Mouse (Mus musculus): ENCODE data around the gene Rpl37. TPM values are rescaled to one million over a fixed set of nuclear protein-coding genes. Genes with fewer than 3 reads are reported as not detected.

The Rpl37 gene
- 100 to 1,000 TPM; 526 to 531 TPM for total RNA-seq (2021)
- long read RNA-seq, experiment 1, transcript Rpl37-204 (4 exons, 556 nt): minor isoform, 10 of 451 reads
- long read RNA-seq, experiment 1, transcript Rpl37-205 (3 exons, 925 nt): minor isoform, 5 of 451 reads
- long read RNA-seq, experiment 1, transcript Rpl37-201 (4 exons, 835 nt): major isoform, 392 of 451 reads
- long read RNA-seq, experiment 1, partial matches to known transcripts: 38 of 451 reads
- long read RNA-seq, experiment 1, other reads (novel, unspliced or antisense): 3 of 451 reads
- long read RNA-seq, experiment 2, transcript Rpl37-201 (4 exons, 835 nt): major isoform, 236 of 312 reads
- long read RNA-seq, experiment 2, partial matches to known transcripts: 65 of 312 reads
- long read RNA-seq, experiment 2, other reads (novel, unspliced or antisense): 6 of 312 reads

GRCm38 (mm10) chr15:5116270-5117030 lies at the start of gene Rpl37:
Rpl37 (plus strand) TSS chr15:5116645.
- peak; percentile 98 to 99 for DNase-seq (ENCODE audit: low spot score in 2 of 2)

- no peak for DNase-seq (ENCODE audit: low spot score in 2 of 2)
These were observed 47.5 kb upstream of the Rpl37 start for GRCm38 (mm10) chr15:5068801-5069518.

- no peak for DNase-seq (ENCODE audit: low spot score in 2 of 2)
These were observed 35.2 kb upstream of the Rpl37 start for GRCm38 (mm10) chr15:5081235-5081634.

- no peak for DNase-seq (ENCODE audit: low spot score in 2 of 2)
These were observed 30.3 kb upstream of the Rpl37 start for GRCm38 (mm10) chr15:5086162-5086561.

GRCm38 (mm10) chr15:5088850-5089608 lies 27.4 kb upstream of the Rpl37 start:
- no peak for DNase-seq (ENCODE audit: low spot score in 2 of 2)

GRCm38 (mm10) chr15:5090131-5090530 lies 26.3 kb upstream of the Rpl37 start:
- no peak for DNase-seq (ENCODE audit: low spot score in 2 of 2)

- DNase-seq (ENCODE audit: low spot score in 2 of 2): no peak
These were observed 20.7 kb upstream of the Rpl37 start for GRCm38 (mm10) chr15:5095534-5096301.

GRCm38 (mm10) chr15:5097376-5097775 lies 19.1 kb upstream of the Rpl37 start:
- no peak for DNase-seq (ENCODE audit: low spot score in 2 of 2)

- no peak for DNase-seq (ENCODE audit: low spot score in 2 of 2)
These were observed 14.1 kb upstream of the Rpl37 start for GRCm38 (mm10) chr15:5102312-5102711.

- DNase-seq (ENCODE audit: low spot score in 2 of 2): no peak
These were observed 10.6 kb upstream of the Rpl37 start for GRCm38 (mm10) chr15:5105891-5106290.

GRCm38 (mm10) chr15:5106293-5106692 lies 10.2 kb upstream of the Rpl37 start:
- no peak for DNase-seq (ENCODE audit: low spot score in 2 of 2)

- no peak for DNase-seq (ENCODE audit: low spot score in 2 of 2)
These were observed 8.5 kb upstream of the Rpl37 start, which contains the start of gene Card6 for GRCm38 (mm10) chr15:5107686-5108654. Card6 (minus strand) TSS chr15:5108539.

GRCm38 (mm10) chr15:5108655-5109040 lies 7.8 kb upstream of the Rpl37 start:
- DNase-seq (ENCODE audit: low spot score in 2 of 2): no peak

- no peak for DNase-seq (ENCODE audit: low spot score in 2 of 2)
These were observed 3.8 kb upstream of the Rpl37 start for GRCm38 (mm10) chr15:5112651-5113050.

GRCm38 (mm10) chr15:5115173-5115572 lies 1.3 kb upstream of the Rpl37 start:
- DNase-seq (ENCODE audit: low spot score in 2 of 2): no peak

- no peak for DNase-seq (ENCODE audit: low spot score in 2 of 2)
These were observed 671 bp downstream of the Rpl37 start for GRCm38 (mm10) chr15:5117031-5117601.

GRCm38 (mm10) chr15:5118626-5119025 lies 2.2 kb downstream of the Rpl37 start:
- no peak for DNase-seq (ENCODE audit: low spot score in 2 of 2)

GRCm38 (mm10) chr15:5119192-5119591 lies 2.7 kb downstream of the Rpl37 start:
- no peak for DNase-seq (ENCODE audit: low spot score in 2 of 2)

GRCm38 (mm10) chr15:5119707-5120106 lies 3.3 kb downstream of the Rpl37 start:
- no peak for DNase-seq (ENCODE audit: low spot score in 2 of 2)

Measured in adrenal gland, postnatal 4 days (tissue).